ENCODE assay signal across 8 mouse cellular contexts in genomic region chr5:142929400-142929752, GRCm38 (mm10). TPM values are rescaled to one million over a fixed set of nuclear protein-coding genes. Genes with fewer than 3 reads are reported as not detected.
DNase-seq lines count a peak whose midpoint lies in the region; ATAC-seq and TF ChIP-seq lines count a peak whose summit lies in the region.

No protein-coding gene starts in this region.

- H3K9ac ChIP-seq in heart, postnatal 0 days (replicated peaks; ENCODE audit: low read depth, low read length), result peak overlapping the region; percentile 57
- H3K9ac ChIP-seq in midbrain, embryonic 13.5 days (replicated peaks), result peak overlapping the region; percentile 63

- DNase-seq in heart, postnatal 0 days (ENCODE audit: low spot score), result peak; percentile 61
- DNase-seq in heart, adult 11 months, result no peak
- DNase-seq in R1 (ENCODE audit: low read depth, low spot score), result peak; percentile 88
- no peak for DNase-seq in hindbrain, embryonic 10.5 days (ENCODE audit: low spot score)
- no peak for DNase-seq in adrenal gland, postnatal 10 days
- no peak for DNase-seq in spleen, postnatal 36 days (ENCODE audit: low spot score in 2 of 2)
- no peak for DNase-seq in urinary bladder, postnatal 14 days (ENCODE audit: low spot score)

- H3K4me2 ChIP-seq in heart, postnatal 0 days (ENCODE audit: low read depth, low read length), result peak overlapping the region; percentile 59
- H3K4me2 ChIP-seq in midbrain, embryonic 13.5 days (replicated peaks), result peak overlapping the region; percentile 56

- H3K36me3 ChIP-seq in heart, postnatal 0 days (replicated peaks; ENCODE audit: control insufficient read depth, insufficient read depth, low read length), result no peaks in the 10 kb centered on the region
- H3K36me3 ChIP-seq in hindbrain, embryonic 10.5 days, result no peaks in the 10 kb centered on the region
- H3K36me3 ChIP-seq in midbrain, embryonic 13.5 days, result no peaks in the 10 kb centered on the region

- peak overlapping the region; percentile 91 for H3K27ac ChIP-seq in heart, postnatal 0 days (ENCODE audit: low read depth)
- H3K27ac ChIP-seq in hindbrain, embryonic 10.5 days, result peak overlapping the region; percentile 92
- H3K27ac ChIP-seq in midbrain, embryonic 13.5 days, result 0 out of 2 replicates have a peak overlapping the region, but pooled peaks have one; percentile 1

- WGBS in heart, postnatal 0 days, result 1% methylated on average over 4 of the region's 4 CpGs
- WGBS in hindbrain, embryonic 10.5 days, result 17% methylated on average over 4 of the region's 4 CpGs
- 24% methylated on average over 4 of the region's 4 CpGs for WGBS in midbrain, embryonic 13.5 days

- H3K4me1 ChIP-seq in heart, postnatal 0 days (ENCODE audit: control insufficient read depth, insufficient read depth), result peaks cover 27% of the 10 kb centered on the region
- peaks cover 37% of the 10 kb centered on the region for H3K4me1 ChIP-seq in hindbrain, embryonic 10.5 days (replicated peaks)
- H3K4me1 ChIP-seq in midbrain, embryonic 13.5 days (replicated peaks), result peaks cover 20% of the 10 kb centered on the region

- H3K9me3 ChIP-seq in heart, postnatal 0 days (replicated peaks; ENCODE audit: control insufficient read depth, low read length), result no peaks in the 10 kb centered on the region
- H3K9me3 ChIP-seq in hindbrain, embryonic 10.5 days, result no peaks in the 10 kb centered on the region
- no peaks in the 10 kb centered on the region for H3K9me3 ChIP-seq in midbrain, embryonic 13.5 days

- peak overlapping the region; percentile 52 for H3K4me3 ChIP-seq in heart, postnatal 0 days (ENCODE audit: low read depth, low read length)
- H3K4me3 ChIP-seq in hindbrain, embryonic 10.5 days, result peak overlapping the region; percentile 54
- peak overlapping the region; percentile 33 for H3K4me3 ChIP-seq in midbrain, embryonic 13.5 days (replicated peaks)

- no peak for TF ChIP-seq CTCF in heart, postnatal 0 days (IDR thresholded peaks at IDR 0.05; ENCODE audit: low read depth)

- TF ChIP-seq EP300 in heart, postnatal 0 days (IDR thresholded peaks at IDR 0.05; ENCODE audit: low read depth), result 0 out of 2 replicates have a peak, but pooled peaks have one; percentile 3

- ATAC-seq in heart, postnatal 0 days (ENCODE audit: insufficient read depth, low read depth), result peak; percentile 30; the same call in 1 of the 2 replicates
- ATAC-seq in midbrain, embryonic 13.5 days, result no peak

- H3K27me3 ChIP-seq in heart, postnatal 0 days (ENCODE audit: control insufficient read depth, insufficient read depth, low read length), result no peaks in the 10 kb centered on the region
- peaks cover 21% of the 10 kb centered on the region for H3K27me3 ChIP-seq in hindbrain, embryonic 10.5 days (ENCODE audit: insufficient read depth, poor library complexity, severe bottlenecking)
- H3K27me3 ChIP-seq in midbrain, embryonic 13.5 days, result peaks cover 27% of the 10 kb centered on the region

RNA-seq across cellular contexts. Expression of gene Actb, which starts 22.8 kb away (rescaled TPM):
- total RNA-seq in heart, postnatal 0 days (2014; rRNA removed; ENCODE audit: low replicate concordance), result 2,129 and 2,574 TPM in 2 replicates
- 4,473 and 4,544 TPM in 2 replicates for polyA plus RNA-seq in heart, postnatal 0 days (2015; fragmentation: Nextera tagmentation; extraction: Ambion mirVana)
- polyA plus RNA-seq in hindbrain, embryonic 10.5 days (2016; fragmentation: Nextera tagmentation; extraction: Ambion mirVana), result 14,349 and 15,462 TPM in 2 replicates
- 15,567 and 17,404 TPM in 2 replicates for polyA plus RNA-seq in midbrain, embryonic 13.5 days (2015; fragmentation: Nextera tagmentation; extraction: Ambion mirVana)
- total RNA-seq in adrenal gland, postnatal 10 days (2021), result 1,000 to 10,000 TPM; 2,913 to 2,936 TPM

RNA-seq across cellular contexts. Expression of gene Fscn1, which starts 30.8 kb away (rescaled TPM):
- 101 and 104 TPM in 2 replicates for total RNA-seq in heart, postnatal 0 days (2014; rRNA removed; ENCODE audit: low replicate concordance)
- 77.9 and 78.7 TPM in 2 replicates for polyA plus RNA-seq in heart, postnatal 0 days (2015; fragmentation: Nextera tagmentation; extraction: Ambion mirVana)
- 757 and 846 TPM in 2 replicates for polyA plus RNA-seq in hindbrain, embryonic 10.5 days (2016; fragmentation: Nextera tagmentation; extraction: Ambion mirVana)
- 555 TPM in 2 replicates for polyA plus RNA-seq in midbrain, embryonic 13.5 days (2015; fragmentation: Nextera tagmentation; extraction: Ambion mirVana)
- 100 to 1,000 TPM in 1 of 2 experiments, 10 to 100 TPM in 1; 85.6 to 125 TPM for total RNA-seq in adrenal gland, postnatal 10 days (2021)

RNA-seq across cellular contexts. Expression of gene Fbxl18, which starts 34.2 kb away (rescaled TPM):
- total RNA-seq in heart, postnatal 0 days (2014; rRNA removed; ENCODE audit: low replicate concordance), result 12.5 and 17.8 TPM in 2 replicates
- 6.8 and 7.3 TPM in 2 replicates for polyA plus RNA-seq in heart, postnatal 0 days (2015; fragmentation: Nextera tagmentation; extraction: Ambion mirVana)
- 23.8 and 24.2 TPM in 2 replicates for polyA plus RNA-seq in hindbrain, embryonic 10.5 days (2016; fragmentation: Nextera tagmentation; extraction: Ambion mirVana)
- 40.1 and 40.4 TPM in 2 replicates for polyA plus RNA-seq in midbrain, embryonic 13.5 days (2015; fragmentation: Nextera tagmentation; extraction: Ambion mirVana)
- 10 to 100 TPM in 1 of 2 experiments, 1 to 10 TPM in 1; 9.4 to 12.7 TPM for total RNA-seq in adrenal gland, postnatal 10 days (2021)

Comparison
In these comparisons a context has a peak if more than half of its experiments do, and no peak if none do; other contexts are left out.
1. DNase-seq: peak in heart, postnatal 0 days (single experiment) and R1 (single experiment); none in heart, adult 11 months (single experiment), hindbrain, embryonic 10.5 days (single experiment), adrenal gland, postnatal 10 days (single experiment), spleen, postnatal 36 days (0 of 2) and urinary bladder, postnatal 14 days (single experiment).
2. H3K27ac ChIP-seq: peak in every context shown above with its lines; median percentile 92 in hindbrain, embryonic 10.5 days; 91 in heart, postnatal 0 days; 1 in midbrain, embryonic 13.5 days.
3. Peak in every context shown above with its lines, with median percentiles within 50 percentile points of each other: H3K4me3 ChIP-seq.